Mouse (Mus musculus) limb, embryonic 14.5 days (tissue): ENCODE results near the gene Lactbl1. TPM values are rescaled to one million over a fixed set of nuclear protein-coding genes. Genes with fewer than 3 reads are reported as not detected.

Experiments
- ATAC-seq: fragments of 200-750 bp; cut with Nextera tagmentation; 2 replicates; pipeline ENCODE4 v1.8.0; 2017; ENCODE audit warnings: low read depth, moderate number of reproducible peaks, moderate TSS enrichment; ENCODE audit not compliant: low FRiP score
- DNase-seq: peaks from one replicate; pipeline ENCODE4 v3.0.0-alpha.2; 2015; ENCODE audit warnings: low spot score
- H3K27ac ChIP-seq: fragments of 300-500 bp; sonication (generic); replicated peaks from 2 replicates; pipeline ENCODE4 v1.5.1; 2014; ENCODE audit warnings: low read depth, mild to moderate bottlenecking, low read length, moderate library complexity, mixed read lengths
- H3K27me3 ChIP-seq: fragments of 300-500 bp; sonication (generic); 2 replicates; pipeline ENCODE4 v1.6.1; 2014; ENCODE audit warnings: low read length, mixed read lengths; ENCODE audit not compliant: control insufficient read depth, insufficient read depth
- H3K36me3 ChIP-seq: fragments of 300-500 bp; sonication (generic); 2 replicates; pipeline ENCODE4 v1.6.1; 2014; ENCODE audit warnings: mild to moderate bottlenecking, low read length, moderate library complexity, mixed read lengths; ENCODE audit not compliant: control insufficient read depth, insufficient read depth
- H3K4me1 ChIP-seq: fragments of 300-500 bp; sonication (generic); 2 replicates; pipeline ENCODE4 v1.6.1; 2014; ENCODE audit warnings: antibody characterized with exemption, low read length, mixed read lengths; ENCODE audit not compliant: control insufficient read depth, insufficient read depth
- H3K4me2 ChIP-seq: fragments of 300-500 bp; sonication (generic); replicated peaks from 2 replicates; pipeline ENCODE4 v1.6.1; 2014; ENCODE audit warnings: low read depth, mild to moderate bottlenecking, low read length, moderate library complexity; ENCODE audit not compliant: severe bottlenecking
- H3K4me3 ChIP-seq: fragments of 300-500 bp; sonication (generic); replicated peaks from 2 replicates; pipeline ENCODE4 v1.5.1; 2014; ENCODE audit warnings: low read length
- H3K9ac ChIP-seq: fragments of 300-500 bp; sonication (generic); 2 replicates; pipeline ENCODE4 v1.6.1; 2014; ENCODE audit warnings: mild to moderate bottlenecking, low read depth, low read length, moderate library complexity; ENCODE audit not compliant: severe bottlenecking
- H3K9me3 ChIP-seq: fragments of 300-500 bp; sonication (generic); 2 replicates; pipeline ENCODE4 v1.6.1; 2016; ENCODE audit warnings: low read length; ENCODE audit not compliant: control insufficient read depth
- POLR2A ChIP-seq: fragments of 200-500 bp; IDR thresholded peaks from 2 replicates; pipeline ENCODE4 v1.8.0; 2012; ENCODE audit warnings: inconsistent platforms, mild to moderate bottlenecking, moderate library complexity, borderline replicate concordance; ENCODE audit not compliant: insufficient read depth, insufficient read length; ENCODE audit errors: extremely low read depth
- WGBS: fragments of 180-500 bp; shearing (Covaris S2); extraction: QIAGEN DNeasy Blood & Tissue Kit; methylation state at CpG from one replicate; pipeline ENCODE4 v1.1.7; 2014; 5-methylcytosine and 5-hydroxymethylcytosine counted together
- polyA plus RNA-seq, 2 experiments: library from polyadenylated mRNA; depleted of rRNA in 1 of 2; stranded (reverse) in 1 of 2; unstranded in 1 of 2; fragments of >200 nt; fragmentation: Nextera tagmentation in 1 of 2; extraction: Ambion mirVana in 1 of 2; gene quantifications; 2 replicates each; pipeline versions ENCODE4 v1.2.1 to v1.2.3; 2012 to 2014

Gene Lactbl1
- polyA plus RNA-seq, 2 experiments, result 0.09 TPM; not detected in 1

DNA sequence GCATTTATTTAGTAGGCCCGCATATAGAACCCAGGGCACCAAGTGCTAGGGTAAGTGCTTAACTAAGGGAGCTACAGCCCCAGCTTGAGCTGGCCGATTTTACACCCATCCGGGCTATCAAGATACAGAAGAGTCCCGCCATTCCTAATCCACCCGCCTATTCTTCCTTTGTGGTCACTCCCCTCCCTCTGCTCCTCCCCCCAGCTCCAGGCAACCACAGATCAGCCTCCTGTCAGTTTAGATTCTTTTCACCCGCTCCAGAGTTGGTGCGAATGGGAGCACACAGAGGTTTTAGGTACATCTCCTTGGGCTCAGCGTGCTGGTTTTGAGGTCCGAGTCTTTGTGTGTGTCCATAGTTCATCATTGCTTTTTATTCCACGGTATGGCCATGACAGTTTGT is 16.5 kb downstream of the Lactbl1 start:
- H3K9ac ChIP-seq, result no peak overlapping the region
- no peaks in the 10 kb centered on the region for H3K36me3 ChIP-seq
- TF ChIP-seq POLR2A, result no peak
- no peak overlapping the region for H3K4me3 ChIP-seq
- ATAC-seq, result no peak
- H3K4me2 ChIP-seq, result no peak overlapping the region
- no peak for DNase-seq
- H3K9me3 ChIP-seq, result 0 out of 2 replicates have a peak, but pooled peaks cover 3% of the 10 kb centered on the region
- no peak overlapping the region for H3K27ac ChIP-seq
- peaks cover 29% of the 10 kb centered on the region for H3K27me3 ChIP-seq
- H3K4me1 ChIP-seq, result peaks cover 4% of the 10 kb centered on the region; the same call in 1 of the 2 replicates
- 11% methylated on average over 10 of the region's 10 CpGs for WGBS

DNA sequence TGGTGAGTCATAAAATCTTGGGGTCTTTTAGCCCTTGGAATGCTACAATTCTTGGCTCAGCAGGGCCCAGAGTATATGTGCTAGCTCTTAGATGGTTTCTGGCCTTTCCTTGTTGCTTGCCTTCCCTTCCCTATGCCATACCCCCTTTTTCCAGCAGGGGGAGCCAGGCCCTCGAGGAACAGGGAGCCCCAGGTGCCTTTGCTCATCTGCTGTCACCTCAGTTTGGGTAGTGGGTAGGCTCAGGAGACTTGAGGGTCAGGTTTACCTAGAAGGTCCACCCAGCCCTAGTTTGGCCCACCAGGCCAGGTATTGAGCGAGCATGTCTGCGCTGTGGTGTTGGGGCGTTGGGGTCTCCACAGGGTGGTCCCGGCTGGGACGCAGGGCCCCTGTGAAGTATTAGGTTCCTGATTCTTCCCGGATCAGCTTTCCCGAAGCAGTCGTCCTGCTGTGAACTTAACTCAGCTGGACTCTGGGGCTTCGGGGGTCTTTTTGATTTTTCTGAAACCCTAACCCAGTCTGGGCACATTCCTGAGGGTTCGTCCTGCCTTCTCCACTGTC is 26.6 kb downstream of the Lactbl1 start:
- Histone ChIP-seq H3K9me3 (no peaks in the 10 kb centered on the region), H3K4me1 (peaks cover 16% of the 10 kb centered on the region), H3K27me3 (no peaks in the 10 kb centered on the region), H3K9ac (no peak overlapping the region), H3K4me2 (peak overlapping the region; percentile 30), H3K4me3 (no peak overlapping the region), H3K36me3 (peaks cover 8% of the 10 kb centered on the region; the same call in 1 of the 2 replicates), H3K27ac (0 out of 2 replicates have a peak overlapping the region, but pooled peaks have one; percentile 13)
- no peak for TF ChIP-seq POLR2A
- whole genome bisulfite sequencing, result 19% methylated on average over 11 of the region's 11 CpGs
- DNase-seq (peak; percentile 29), ATAC-seq (peak; percentile 50)

DNA sequence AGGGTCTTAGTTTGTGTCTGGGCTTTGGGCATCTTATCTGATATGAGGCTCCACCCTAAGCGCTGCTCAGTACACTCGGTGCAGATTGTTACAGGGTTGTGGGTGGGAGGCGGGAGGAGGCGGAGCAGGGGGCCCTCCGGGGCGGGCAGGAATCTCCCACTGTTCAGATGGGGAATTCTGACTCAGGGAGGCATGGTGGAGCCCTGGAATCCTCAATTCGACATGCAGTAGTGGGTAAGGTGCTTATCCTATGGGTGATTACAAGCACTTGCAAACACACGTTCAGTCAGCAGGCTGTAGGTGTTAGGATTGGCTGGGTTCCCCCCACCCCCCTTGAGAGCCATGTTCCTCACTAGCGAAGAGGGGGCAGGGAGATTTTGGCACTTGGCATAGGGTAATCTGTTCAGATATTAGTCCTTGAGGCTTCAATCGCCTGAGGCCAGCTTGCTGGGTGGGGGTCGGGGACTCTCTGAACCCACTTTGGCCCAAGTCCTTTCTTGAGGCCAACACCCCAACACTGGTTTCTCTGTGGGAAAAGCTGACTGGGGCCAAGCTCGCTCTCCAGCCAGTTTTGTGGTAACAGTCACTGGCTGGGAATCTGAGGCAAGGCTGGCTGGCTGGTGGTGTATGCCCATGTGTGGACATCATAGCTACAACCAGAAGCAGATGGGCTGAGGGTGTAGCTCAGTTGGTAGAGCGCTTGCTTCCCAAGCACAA is 27.2 kb downstream of the Lactbl1 start:
- H3K27me3 ChIP-seq, result no peaks in the 10 kb centered on the region
- WGBS, result 35% methylated on average over 13 of the region's 13 CpGs
- no peak overlapping the region for H3K9ac ChIP-seq
- no peak overlapping the region for H3K4me3 ChIP-seq
- H3K36me3 ChIP-seq, result peaks cover 15% of the 10 kb centered on the region
- no peak for TF ChIP-seq POLR2A
- peak overlapping the region; percentile 30 for H3K4me2 ChIP-seq
- no peaks in the 10 kb centered on the region for H3K9me3 ChIP-seq
- peak; percentile 60 for ATAC-seq
- H3K27ac ChIP-seq, result no peak overlapping the region
- DNase-seq, result no peak
- peaks cover 16% of the 10 kb centered on the region for H3K4me1 ChIP-seq

DNA sequence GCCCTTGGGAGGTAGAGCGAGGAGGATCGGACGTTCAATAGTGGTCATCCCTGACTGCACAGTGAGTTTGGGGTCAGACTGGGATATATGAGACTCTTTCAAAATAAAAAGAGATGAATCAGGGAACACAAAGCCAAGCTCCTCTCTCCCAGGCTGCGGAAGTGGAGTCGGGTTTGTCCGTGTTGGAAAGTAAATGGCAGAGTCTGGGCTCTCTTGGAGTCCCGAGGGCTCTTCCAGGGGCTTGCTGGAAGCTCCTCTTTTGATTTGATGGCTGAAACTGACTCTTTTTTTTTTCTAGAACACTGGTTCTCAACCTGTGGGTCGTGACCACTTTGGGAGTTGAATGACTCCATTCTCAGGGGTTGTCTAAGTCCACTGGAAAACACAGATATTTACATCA is 27.8 kb downstream of the Lactbl1 start:
- ATAC-seq, result no peak
- Histone ChIP-seq H3K4me2 (no peak overlapping the region), H3K4me3 (no peak overlapping the region), H3K9ac (no peak overlapping the region), H3K4me1 (peaks cover 16% of the 10 kb centered on the region), H3K27me3 (no peaks in the 10 kb centered on the region), H3K9me3 (no peaks in the 10 kb centered on the region), H3K27ac (no peak overlapping the region), H3K36me3 (peaks cover 20% of the 10 kb centered on the region)
- DNase-seq, result no peak
- TF ChIP-seq POLR2A, result no peak
- 85% methylated on average over 8 of the region's 8 CpGs for WGBS

DNA sequence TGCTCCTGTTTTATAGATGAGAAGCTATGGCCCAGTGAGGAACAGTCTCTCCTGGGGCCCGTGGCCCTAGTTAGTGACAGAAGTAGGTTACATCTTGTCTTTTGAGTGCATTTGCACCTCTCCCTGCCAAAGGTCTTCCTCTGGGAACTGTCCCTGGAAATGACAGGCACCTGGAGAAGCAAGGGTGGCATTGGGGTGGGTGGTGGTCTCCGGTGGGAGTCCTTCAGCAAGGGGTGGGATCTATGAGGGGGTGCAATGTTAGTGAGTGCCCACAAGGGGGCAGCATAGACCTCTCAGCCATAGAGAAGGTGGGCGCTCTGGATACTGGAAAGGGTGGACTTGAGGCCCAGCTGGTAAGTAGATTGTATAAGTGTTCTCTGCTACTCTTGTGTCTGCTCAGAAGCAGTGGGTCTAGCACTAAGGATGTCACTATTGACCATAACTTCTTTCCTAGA is 29.0 kb downstream of the Lactbl1 start:
- Histone ChIP-seq H3K36me3 (peaks cover 31% of the 10 kb centered on the region), H3K4me3 (no peak overlapping the region), H3K9ac (no peak overlapping the region), H3K27me3 (no peaks in the 10 kb centered on the region), H3K4me1 (peaks cover 16% of the 10 kb centered on the region), H3K4me2 (no peak overlapping the region), H3K27ac (no peak overlapping the region), H3K9me3 (no peaks in the 10 kb centered on the region)
- 66% methylated on average over 3 of the region's 3 CpGs for WGBS
- DNase-seq, result peak; percentile 58
- no peak for ATAC-seq
- TF ChIP-seq POLR2A, result no peak
